Mouse (Mus musculus) mesoderm, embryonic 11.5 days (tissue): ENCODE measurements around the gene Olfr68.
"Not testable (repeated sequence)": the region's sequence is repeated elsewhere in the genome, so short reads cannot be mapped to it uniquely, and the experiment has no call there.

Experiments
- DNase-seq: peaks from one replicate; pipeline ENCODE4 v3.0.0-alpha.2; 2012; ENCODE audit warnings: low read depth, low spot score

Olfr68 gene

GRCm38 (mm10) chr7:103767687-103768086 is 11.8 kb downstream of the Olfr68 start:
- DNase-seq: not testable (repeated sequence)

DNA sequence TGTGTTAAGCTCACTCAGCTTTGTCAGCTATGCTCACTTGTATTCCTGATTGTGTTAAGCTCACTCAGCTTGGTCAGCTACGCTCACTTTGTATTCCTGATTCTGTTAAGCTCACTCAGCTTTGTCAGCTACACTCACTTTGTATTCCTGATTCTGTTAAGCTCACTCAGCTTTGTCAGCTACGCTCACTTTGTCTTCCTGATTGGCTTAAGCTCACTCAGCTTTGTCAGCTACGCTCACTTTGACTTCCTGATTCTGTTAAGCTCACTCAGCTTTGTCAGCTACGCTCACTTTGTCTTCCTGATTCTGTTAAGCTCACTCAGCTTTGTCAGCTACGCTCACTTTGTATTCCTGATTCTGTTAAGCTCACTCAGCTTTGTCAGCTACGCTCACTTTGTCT is 17.3 kb downstream of the Olfr68 start:
- DNase-seq: not testable (repeated sequence)

DNA sequence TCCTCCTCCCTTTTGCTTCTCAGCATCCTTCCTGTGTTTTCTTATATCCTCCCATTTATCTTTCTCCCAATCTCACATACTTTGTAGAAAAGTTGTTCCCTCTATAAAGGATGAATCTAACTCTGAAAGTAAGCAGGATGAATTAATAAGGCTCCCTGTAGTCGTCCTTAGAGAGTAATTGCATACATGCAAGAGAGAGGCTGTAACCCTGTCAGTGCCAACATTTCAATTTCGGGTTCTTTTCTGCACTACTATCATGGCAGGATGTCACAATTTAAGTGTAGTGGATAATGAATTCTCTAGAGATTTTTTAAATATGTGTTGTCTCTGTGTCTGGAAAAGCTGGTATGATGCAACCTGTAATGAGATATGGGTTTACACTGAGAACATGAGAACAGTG is 22.3 kb downstream of the Olfr68 start, which contains the start of gene Olfr630:
Olfr630 (minus strand) TSS at position 101 of the 400 bp plus-strand sequence.
- DNase-seq: no peak

GRCm38 (mm10) chr7:103744843-103745242 is 34.7 kb downstream of the Olfr68 start, which contains the start of gene Olfr629:
Gene Olfr629 (minus strand): TSS chr7:103744943.
- DNase-seq: no peak

DNA sequence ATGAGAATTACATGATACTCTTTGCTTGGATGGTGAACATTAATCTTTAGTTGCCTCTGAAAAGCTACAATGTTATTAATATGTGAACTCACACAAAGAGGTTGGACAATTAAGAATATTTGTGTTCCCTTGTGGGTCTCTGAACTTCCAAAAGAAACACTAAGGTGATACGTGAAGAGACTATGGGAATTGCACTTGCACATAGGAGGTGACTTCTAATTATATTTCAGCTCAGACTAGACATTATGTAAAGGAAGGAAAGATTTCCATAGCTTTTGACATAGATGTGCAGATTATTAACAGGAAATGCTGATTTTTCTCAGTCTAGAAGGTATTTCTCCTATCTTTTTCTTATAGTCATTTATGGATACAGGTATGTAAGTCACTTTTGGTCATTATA is 49.4 kb downstream of the Olfr68 start, which contains the start of gene Olfr628:
Olfr628 (plus strand) TSS at position 301 of the 400 bp plus-strand sequence.
- DNase-seq: no peak
